Mouse (Mus musculus): ENCODE measurements around the gene Itgb2.

Itgb2 gene

DNA sequence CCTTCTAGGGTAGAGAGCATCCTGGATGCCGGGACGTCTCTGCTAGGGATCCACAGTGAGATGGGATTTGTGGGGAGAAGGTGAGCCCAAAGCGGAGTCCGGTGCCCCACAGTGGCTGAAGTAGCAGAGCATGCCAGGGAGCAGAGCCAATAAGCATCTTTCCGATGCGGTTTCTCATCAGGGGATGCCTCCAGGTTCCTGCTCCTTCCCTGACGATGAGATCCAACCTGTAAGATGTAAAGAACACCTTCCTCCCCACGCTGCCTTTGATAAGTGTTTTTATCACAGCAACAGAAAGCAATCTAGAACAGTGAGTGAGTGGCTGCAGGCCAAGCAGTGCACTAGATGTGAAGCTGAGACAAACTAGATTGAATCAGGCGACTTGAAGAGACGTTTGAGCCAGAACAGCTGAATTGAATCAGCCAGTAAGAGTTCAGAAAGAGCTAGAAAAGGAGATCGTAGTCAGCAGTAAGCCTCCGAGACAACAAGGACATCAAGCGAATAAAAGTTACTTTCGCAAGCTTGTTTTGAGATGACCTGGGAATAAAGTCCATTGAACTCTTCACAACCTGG is 13.6 kb upstream of the Itgb2 start:
- DNase-seq (ENCODE audit: low read depth, low spot score), result peak; percentile 38

DNA sequence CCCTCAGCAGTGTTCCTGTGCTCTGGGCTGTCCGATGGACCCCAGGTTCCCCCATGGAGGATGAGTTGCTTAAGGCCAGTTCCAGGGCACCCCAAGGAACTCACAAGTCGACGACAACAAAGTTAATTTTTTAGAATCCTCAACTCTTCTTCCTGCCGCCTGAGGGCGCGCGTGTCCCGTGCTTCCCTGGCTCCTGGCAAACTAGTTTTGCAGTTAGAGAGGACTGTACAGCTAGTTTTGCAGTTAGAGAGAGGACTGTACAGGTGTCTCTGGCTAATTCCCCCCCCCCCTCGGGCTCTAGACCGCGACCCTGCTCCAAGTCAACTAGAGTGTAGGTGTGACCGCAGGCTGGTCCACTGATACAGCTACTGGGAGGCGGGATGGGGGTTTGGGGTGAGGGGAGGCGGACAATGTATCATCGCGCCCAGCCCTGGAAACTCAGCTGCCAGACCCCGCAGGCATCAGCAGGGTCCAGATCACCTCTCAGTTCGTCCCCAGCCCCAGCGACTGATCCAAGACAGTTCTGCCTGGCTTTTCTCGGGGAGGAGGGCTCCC is 12.9 kb upstream of the Itgb2 start:
- peak; percentile 86 for DNase-seq (ENCODE audit: low read depth, low spot score)

DNA sequence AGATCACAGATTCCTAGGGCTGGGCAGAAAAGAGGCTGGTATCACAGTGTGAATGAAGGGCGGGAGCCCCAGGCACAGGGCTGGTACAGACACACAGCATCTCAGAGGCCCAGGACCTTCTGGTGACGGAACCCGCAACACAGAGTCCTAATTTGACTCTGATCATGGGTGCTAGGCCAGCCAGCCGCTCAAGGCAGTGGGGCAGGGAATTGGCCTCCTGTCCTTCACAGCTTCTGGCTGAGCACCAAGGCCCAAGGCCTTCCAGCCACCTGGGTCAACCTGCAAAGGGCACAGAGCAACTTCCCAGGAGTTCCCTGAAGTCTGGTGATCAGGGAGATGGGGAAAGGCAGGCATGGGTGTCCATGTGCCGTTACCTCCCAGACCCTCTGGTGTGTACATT is 12.3 kb upstream of the Itgb2 start:
- no peak for DNase-seq (ENCODE audit: low read depth, low spot score)

DNA sequence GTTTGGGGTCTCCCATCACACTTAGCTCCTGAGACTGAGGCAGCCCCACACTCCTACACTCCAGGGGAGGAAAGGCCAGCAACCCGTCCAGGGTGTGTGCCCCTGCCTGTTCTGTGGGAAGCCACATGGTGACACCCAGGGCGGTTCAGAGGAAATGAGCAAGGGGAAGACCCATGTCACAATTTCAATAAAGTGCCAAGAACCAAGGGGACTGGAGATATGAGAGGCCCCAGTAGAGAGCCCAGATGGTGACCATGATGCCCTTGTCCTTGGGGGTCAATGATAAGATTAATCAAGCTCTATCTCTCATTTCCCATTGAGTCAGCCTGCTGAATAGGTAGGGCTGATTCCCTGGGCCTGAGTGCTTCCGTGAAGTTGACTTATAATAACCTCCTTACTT is 10.9 kb upstream of the Itgb2 start:
- DNase-seq (ENCODE audit: low read depth, low spot score), result no peak

DNA sequence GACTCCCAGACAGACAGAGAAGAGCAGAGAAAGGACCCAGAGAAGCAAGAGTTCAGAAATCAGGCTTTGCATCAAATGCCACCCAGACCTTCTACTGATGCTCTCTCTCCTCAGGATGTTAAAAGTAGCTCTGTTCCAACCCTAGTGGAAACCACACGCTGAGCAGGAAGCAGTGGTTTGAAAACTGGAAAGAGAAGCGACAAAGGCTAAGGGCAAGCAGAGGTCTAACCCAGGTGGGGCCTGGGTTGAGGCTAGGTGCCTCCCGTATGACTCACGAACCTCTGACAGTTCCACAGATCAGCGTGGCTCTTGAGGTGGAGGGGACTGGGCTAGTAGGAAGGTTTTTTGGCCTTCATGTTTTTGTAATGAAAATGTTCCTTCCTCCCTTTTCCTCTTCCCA is 9.6 kb upstream of the Itgb2 start:
- peak; percentile 87 for DNase-seq (ENCODE audit: low read depth, low spot score)

DNA sequence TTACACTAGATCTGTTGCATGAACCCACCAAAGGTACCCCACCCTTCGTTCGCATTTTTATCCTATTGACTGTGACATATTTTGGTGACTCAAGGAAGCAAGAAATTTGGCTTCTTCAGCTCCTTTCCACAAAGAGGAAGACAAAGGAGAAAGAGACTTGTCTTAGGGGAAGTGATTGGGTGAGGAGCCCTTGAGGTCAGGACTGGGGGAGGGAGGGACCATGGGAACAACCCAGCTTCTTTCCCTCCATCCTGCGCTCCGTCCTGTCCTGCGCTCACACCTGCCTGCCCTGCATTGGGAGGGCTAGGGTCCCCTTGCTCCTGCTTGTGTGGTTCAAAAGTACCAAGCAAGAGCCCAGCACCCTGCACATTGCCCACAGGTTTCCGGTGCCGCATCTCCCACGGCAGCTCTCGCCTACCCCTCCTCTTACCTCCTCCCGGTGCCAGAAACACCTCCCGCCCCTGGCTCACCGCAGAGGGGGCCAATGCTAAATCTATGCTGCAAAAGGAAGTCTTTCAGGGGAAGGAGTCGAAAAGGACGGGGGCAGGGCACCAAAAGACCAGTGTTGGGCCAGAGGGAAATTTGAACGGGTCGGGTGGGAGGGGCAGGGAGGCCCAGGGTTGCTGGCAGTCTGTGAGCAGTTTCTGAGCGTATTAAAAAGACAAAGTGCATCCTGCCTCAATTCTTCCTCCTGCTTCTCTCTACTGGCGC is 7.9 kb upstream of the Itgb2 start:
- DNase-seq (ENCODE audit: low read depth, low spot score), result peak; percentile 90

DNA sequence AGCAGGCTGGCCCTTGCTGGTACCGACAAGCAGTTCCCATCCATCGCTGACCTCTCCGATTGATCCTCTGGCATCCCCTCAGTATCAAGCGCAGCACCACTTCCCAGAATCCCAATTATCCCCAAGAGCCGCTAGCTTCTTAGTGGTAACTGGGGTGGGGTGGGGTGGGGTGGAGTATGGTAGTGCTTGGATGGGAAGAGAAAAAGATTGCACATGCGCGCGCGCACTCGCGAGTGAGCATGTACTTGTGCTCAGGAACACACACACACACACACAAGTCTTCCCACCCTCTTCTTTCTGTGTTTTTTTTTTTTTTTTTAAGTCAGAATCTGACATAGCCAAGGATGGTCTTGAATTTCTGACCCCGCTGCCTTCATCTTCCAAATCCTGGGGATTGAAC is 7.3 kb upstream of the Itgb2 start:
- DNase-seq (ENCODE audit: low read depth, low spot score), result peak; percentile 64

DNA sequence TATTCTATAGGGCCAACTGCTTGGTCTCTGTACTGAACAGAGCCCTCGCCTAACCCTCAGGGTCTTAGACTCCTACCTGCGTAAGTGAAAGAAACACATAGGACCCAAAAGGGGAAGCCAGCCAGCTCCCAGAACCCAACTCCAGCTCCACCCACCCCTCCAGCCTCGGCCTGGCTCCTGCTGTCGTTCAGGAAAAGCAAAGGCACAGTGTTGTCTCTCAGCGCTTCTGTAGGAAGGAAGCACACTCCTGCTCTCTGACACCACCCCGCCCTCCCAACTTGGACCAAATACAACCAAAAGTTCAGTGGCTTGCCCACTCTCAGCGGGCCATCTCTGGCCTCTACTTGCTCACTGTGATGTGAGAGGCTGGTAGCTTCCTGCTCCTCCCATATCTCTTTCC is 6.7 kb upstream of the Itgb2 start:
- DNase-seq (ENCODE audit: low read depth, low spot score), result no peak

DNA sequence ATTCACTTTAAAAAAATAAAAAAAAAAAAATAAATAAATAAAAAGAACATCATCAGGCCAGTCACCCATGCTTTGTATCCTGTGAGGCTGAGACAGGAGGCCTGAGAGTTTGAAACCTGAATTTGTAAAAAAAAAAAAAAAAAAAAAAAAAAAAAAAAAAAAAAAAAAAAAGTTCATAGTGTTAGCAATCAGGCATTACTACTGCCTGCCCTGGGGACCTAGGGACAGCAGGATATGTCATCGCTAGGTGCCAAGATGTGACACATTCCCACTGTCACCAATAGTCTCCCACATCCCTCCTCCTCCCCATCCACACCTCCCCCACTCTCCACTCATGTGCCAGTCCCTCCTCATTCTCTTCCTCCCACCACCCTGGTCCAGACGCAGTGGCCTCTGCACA is 3.6 kb upstream of the Itgb2 start:
- no peak for DNase-seq (ENCODE audit: low read depth, low spot score)

DNA sequence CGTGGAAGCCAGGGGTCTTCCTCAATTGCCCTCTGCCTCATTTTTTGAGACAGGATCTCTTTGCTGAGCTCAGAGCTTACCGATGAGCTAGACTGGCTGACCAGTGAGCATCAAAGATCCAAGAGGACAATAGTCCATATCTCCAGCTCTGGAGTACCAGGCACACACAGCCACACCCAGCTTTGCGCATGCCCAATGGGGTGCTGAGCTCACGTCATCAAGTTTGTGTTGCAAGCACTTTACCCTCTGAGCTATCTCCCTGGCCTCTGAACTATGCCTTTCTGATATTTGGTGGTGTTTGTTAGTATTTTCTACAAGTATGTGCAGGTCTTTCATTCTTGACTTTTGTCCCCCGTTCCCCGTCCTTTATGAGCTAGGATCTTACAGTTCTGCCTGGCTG is 1.4 kb upstream of the Itgb2 start:
- peak; percentile 55 for DNase-seq (ENCODE audit: low read depth, low spot score)

DNA sequence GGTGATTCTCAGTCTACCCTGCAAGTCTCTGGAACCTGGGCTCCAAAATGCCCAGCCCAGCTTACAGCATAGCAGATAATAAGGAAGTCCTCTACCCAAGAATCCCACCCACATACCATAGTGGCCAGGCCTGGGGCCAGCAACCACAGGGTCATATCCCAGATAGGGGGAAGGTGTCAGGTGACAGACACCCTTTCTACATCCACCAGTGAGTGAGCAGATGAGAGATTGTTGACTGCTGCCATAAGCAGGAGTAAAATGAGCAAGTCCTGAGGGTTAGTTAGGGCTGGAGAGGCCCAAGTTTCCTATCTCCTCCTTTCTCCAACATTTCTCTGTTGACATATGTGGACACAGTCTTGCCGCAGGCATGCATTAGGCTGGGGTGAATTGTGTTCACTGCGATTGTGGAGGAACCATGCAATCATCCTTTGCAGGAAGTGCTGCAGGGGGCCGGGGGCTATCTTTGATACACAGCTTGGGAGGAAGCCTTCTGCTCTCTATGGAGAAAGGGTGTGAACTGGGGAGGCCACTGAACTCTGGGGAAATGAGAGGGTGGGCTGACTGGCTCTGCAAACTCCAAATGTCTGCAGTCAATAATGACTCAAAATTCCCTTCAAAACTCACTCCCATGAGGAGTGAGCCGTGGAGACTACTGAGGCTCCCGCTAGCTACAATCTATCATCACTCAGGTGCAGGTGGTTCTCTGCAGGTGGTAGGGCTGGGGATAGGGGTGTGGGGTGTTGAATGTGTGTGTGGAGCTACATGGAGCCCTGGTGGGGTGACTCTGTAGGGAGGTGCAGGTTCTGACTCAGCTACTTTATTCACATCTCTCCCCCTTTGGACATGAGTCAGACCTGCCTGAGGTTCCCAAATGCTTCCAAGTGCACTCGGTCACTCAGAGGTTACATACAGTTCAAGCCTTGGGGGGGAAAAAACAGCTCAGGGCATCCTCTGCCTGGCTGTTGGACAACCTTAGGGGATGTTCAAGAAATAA is 1.3 kb downstream of the Itgb2 start:
- DNase-seq (ENCODE audit: low read depth, low spot score), result peak; percentile 39

DNA sequence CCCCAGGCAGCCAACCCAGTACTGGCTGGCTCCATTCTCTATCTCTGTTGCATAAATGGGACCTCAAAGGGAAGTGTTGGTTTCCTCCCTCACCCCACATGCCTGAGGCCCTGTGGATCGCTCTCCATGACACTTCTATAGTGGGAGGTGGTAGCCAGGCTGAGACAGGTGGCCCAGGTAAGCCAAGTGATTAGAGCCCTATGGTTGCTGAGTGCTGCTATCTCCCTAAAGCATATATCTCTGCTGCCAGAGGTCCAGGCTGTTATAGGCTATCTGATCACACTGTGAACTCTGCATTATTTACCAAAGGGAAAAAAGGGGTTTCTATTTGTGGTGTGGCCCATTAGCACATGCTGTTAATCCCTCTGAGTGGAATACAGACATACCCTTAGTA is 2.0 kb downstream of the Itgb2 start:
- no peak for DNase-seq (ENCODE audit: low read depth, low spot score)

DNA sequence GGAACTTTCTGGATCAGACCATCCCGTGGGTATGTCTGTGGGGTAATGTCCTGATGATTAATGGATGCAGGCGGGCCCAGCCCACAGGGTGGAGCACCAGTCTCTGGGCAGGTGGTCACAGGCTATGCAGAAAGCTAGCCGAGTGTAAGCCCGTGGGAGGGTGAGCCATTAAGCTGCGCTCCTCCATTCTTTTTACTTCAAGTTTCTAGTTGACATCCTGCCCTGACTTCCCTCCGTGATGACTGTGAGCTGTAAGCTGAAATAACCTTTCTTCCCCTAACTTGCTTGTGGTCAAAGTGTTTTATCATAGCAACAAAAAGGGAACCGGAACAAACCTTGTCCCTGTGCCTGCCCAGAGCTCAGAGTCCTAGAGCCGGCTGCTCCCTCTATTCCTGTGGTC is 6.7 kb downstream of the Itgb2 start:
- DNase-seq (ENCODE audit: low read depth, low spot score), result peak; percentile 77

DNA sequence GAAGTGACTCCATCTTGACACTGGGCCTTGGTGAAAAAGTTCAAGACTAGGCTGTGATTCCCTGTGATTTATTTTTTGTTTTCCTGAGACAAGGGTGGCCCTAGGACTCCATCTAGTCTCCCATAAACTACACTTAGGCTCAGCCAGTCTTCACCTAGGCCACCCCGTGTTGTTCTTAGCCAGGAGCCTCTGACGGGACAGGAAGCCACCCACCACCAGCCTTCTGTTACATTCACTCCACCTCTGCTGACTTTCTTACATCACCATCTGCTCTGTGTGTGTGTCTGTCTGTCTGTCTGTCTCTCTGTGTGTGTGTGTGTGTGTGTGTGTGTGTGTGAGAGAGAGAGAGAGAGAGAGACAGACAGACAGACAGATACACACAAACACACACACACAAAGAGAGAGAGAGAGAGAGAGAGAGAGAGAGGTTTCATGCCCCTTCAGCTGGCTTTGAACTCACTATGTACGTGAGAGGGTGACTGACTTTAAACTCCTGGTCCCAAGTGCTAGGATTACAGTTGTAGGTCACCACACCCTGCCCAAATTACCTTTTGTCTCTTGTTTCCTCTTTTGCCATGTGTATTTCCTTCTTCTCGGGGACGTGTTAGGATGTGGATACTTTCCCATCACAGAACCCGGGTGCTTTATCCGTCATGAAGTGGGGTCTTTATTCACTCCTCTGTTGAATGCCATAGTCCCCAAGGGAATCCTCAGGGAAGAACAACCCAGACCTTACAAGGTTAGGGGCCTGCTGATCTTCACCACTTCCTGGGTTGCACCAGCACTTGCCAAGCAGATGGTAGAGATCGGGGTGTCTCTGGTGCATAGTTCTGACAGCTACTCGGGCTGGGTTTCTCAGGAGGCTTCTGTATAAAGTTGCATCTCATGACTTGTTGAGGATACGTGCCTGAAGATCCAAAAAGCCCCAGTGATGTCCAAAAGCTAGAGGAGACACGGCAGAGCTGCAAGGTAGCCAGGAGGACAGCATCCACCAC is 7.5 kb downstream of the Itgb2 start:
- DNase-seq (ENCODE audit: low read depth, low spot score), result peak; percentile 85

DNA sequence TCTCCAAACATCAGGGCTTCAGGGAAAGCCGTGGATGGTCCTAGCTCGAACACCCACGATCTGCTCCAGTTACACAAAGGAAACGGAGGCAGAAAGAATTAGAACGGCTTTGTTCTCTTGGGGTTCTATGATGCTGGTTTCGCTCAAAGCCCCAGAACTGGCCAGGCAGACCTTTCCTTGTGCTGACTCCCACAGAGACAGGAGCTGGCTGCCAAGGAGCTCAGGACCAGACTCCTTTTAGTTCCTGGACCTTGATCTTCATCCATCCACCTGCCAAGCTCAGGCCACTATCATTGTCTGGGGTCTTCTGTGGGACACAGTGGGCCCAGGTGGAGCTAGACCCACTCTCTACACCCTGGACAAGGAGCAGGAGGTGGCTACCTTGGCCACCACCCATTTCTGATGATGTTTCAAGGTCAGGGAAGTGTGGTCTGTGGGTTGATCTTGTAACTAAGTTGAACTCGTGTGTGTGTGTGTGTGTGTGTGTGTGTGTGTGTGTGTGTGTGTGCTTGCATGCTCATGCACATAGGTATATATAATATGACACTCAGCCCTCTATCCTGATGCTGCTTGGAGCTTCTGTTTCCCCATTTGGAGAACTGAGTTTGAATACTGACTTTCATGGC is 9.4 kb downstream of the Itgb2 start:
- peak; percentile 64 for DNase-seq (ENCODE audit: low read depth, low spot score)

DNA sequence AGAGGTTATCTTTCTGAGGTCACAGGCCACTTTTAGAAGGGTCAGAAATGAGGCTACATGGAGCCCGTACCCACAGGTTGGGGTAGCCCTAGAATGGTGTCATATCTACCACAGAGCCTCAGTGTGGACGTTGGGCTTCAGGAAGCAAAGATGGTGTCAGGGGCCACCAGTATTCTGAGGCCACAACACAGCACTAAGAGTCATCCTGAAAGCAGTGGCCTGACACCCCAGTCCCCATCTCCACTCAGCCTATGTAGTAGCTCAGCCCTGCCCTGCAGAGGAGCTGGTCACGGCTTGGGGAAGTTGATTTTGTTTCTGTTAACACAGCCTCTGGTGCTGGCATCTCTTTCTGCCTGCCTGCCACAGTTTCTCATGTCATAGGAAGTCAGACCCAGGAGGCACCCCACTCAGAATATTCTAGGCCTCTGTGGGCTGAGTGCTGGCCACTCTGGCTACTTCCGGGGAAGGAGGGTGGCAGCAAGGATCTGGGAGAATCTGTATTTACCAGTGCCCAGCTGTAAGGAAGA is 10.6 kb downstream of the Itgb2 start:
- DNase-seq (ENCODE audit: low read depth, low spot score), result no peak

DNA sequence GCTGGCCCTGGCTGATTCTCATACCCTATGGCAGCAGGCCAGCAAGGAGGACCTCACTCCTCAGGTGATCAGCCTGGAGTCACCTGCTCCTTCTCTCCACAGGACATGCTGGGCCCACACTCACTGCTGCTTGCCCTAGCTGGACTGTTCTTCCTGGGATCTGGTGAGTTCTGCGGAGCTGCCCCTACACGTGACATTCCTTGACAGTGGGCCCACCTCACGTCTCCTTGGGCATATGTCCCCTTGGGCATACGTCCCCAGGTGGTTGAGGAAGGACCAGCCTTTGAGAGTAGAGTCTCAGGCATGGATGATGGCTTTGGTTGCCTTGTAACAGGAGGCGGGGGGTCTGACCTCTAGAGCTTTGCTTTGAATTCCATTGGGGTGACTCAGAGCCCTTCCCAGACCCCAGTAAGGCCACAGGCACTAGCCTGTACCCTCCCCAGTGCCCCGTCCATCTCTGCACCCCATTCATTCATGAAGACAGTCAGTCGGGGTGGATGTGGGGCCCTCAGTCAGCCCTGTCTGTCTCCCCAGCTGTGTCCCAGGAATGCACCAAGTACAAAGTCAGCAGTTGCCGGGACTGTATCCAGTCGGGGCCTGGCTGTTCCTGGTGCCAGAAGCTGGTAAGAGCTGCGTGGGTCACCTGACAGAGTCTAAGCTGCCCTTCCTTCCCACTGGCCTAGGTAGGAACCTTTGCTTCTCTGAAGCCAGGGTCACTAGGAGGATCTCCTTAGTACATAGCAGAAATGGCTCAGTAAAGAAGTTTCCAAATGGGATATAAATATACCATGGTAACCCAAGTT is 12.0 kb downstream of the Itgb2 start:
- no peak for DNase-seq (ENCODE audit: low read depth, low spot score)

DNA sequence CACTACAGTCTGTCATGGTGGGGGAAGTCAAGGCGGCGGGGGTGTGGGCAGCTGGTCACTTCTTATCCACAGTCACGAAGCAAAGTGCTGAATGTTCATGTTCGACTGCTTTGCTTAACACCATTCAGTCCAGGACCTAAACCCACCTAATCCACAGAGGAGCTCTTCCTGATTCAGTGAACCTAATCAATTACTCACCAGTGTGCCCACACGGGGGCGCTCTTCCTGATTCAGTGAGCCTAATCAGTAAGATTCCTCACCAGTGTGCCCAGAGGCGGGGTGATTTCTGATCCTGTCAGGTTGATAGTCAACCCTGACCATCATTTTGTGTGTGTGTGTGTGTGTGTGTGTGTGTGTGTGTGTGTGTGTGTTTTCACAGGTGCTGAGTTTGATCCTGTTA is 13.2 kb downstream of the Itgb2 start:
- peak; percentile 74 for DNase-seq (ENCODE audit: low read depth, low spot score)

DNA sequence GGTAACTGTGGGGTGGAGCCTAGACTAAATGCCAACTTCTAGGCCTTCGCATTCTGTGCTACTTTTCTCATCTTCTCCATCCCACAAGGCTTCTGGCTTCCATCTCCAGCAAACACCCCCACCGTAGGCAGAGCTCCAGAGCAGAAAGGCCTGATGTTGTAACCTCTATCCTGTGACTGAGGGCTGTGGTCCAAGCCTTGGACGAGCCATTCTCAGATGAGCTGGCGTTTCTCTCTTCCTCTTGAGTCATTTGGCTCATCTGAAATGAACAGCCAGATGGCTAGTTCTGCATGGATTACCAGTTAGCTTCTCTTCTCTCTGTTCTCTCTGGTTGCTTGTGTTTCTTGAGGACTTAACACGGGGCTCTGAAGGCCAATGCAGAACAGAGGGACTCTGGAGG is 14.9 kb downstream of the Itgb2 start:
- DNase-seq (ENCODE audit: low read depth, low spot score), result no peak

Data from CD4-positive helper T cell, adult 2 months (primary cell).